Mouse (Mus musculus) cerebral cortex, adult 2 months (tissue): Measurements from ENCODE around the gene Krtap28-10.

Source experiments
- WGBS: fragments of 180-500 bp; shearing (Covaris S2); methylation state at CpG from one replicate; pipeline ENCODE4 v1.1.7; 2018; 5-methylcytosine and 5-hydroxymethylcytosine counted together

Krtap28-10 gene

DNA sequence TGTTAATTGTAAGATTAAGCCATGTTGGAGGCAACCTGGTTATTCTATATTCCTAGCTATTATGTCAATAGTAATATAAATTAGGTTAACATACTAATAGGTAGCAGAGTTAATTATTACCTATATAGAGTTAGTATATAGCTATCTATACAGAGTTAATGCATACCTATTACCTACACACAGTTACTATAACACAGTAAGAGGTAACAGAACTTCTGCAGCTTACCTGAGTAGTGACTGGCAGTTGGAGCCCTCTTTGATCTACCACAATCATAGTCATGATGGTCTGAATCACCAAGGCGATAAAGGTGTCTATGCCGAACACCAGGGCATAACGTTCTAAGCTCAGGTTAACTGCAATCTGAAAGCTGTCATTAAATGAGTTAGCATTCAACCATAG lies 27.8 kb downstream of the Krtap28-10 start:
- WGBS = 97% methylated on average over 3 of the region's 3 CpGs

GRCm38 (mm10) chr1:83007471-83007870 lies 34.8 kb downstream of the Krtap28-10 start:
- WGBS = 62% methylated on average over 6 of the region's 6 CpGs

DNA sequence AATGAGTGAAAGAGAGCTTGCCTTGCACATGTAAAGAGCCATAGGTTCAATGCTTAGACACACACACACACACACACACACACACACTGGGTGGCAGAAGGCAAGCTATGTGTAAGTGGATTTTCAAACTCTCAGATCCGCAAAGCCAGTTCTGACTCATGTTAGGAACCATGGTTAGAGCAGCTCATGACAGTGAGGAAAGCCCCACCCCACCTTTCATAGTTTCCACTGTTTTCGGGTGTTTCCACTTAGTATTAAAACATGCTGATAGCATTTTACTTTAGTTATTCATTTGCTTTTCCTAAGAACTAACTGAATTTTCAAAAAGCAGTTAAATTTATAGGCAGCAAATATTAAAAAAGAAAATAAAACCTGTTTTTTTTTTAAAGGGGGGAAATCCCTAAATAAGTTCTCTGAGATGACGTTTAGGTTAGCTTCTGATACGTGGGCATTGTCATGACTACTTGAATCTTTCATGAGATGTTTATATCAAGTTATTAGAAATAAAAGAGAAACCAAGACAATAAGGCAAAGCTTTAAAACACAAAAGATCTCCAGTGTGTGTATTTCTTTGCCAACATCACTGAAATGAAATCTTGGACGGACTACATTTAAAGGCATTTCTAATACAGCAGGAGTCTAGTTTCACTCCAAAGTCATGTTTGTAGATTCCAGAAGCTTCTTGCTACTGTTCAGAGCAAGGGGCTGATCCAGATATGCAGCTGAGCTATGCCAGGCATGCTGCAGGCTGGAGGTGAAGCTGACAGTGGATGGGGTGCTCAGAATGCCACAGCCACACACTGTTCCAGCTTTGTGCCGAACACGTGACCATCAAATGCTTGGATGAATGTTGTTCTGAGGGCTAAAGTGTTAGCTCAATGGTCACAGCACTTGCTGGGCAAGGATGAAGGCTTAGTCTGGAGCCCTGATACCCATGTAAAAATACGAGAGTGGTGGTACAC lies 35.8 kb downstream of the Krtap28-10 start:
- 75% methylated on average over 8 of the region's 8 CpGs for WGBS

GRCm38 (mm10) chr1:83000306-83000705 lies 42.0 kb downstream of the Krtap28-10 start, which contains the start of gene Gm47959:
Gene Gm47959, plus strand, starts transcription at chr1:83000548.
- 96% methylated on average over 9 of the region's 9 CpGs for WGBS

DNA sequence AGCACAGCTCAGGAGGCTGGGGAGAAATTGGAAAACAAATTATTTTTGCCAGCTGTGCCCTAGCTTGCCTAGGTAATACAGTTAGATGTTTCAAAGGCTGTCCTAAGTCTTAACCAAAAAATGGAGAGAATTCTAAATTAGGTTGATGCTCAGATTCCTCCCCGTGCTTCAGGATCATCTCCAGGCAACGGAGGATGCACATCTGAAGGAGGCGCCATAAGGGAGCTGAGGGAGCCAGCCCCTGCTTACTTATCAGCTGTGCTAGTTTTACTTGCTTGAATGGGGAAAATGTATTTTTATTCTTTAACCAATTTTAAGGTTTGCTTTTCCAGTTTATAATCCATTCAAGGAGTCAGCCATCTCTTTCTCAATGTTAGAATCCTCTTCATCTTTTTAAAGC lies 48.3 kb downstream of the Krtap28-10 start:
- 54% methylated on average over 3 of the region's 3 CpGs for WGBS

DNA sequence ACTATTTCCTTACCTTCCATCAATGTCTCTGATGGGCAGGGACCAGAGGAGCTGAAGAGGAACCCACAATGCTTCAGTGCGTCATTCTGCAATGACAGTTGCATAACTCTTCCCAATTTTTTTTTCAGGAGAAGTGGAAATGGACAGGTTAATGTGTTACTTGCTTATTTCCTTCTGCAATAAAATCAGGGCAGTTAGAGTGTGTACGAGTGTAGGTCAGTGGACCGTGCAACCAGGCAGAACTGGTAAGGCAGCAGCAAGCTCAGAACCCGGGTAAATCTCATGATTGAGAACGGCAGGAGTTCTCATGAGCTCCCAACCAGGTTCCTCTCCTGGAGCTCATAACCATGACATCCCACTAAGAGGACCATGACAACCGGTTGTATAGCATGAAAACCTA lies 50.2 kb downstream of the Krtap28-10 start:
- 93% methylated on average over 6 of the region's 6 CpGs for WGBS

GRCm38 (mm10) chr1:82991596-82991995 lies 50.7 kb downstream of the Krtap28-10 start:
- WGBS = 96% methylated on average over 3 of the region's 3 CpGs
